Mouse (Mus musculus) urinary bladder, postnatal 4 days (tissue): ENCODE measurements around the gene 2210010C04Rik.

Source experiments
- DNase-seq, 2 experiments: peaks; one replicate each; pipeline ENCODE4 v3.0.0; 2021 to 2022; ENCODE audit warnings: low spot score in 2 of 2

Gene 2210010C04Rik

DNA sequence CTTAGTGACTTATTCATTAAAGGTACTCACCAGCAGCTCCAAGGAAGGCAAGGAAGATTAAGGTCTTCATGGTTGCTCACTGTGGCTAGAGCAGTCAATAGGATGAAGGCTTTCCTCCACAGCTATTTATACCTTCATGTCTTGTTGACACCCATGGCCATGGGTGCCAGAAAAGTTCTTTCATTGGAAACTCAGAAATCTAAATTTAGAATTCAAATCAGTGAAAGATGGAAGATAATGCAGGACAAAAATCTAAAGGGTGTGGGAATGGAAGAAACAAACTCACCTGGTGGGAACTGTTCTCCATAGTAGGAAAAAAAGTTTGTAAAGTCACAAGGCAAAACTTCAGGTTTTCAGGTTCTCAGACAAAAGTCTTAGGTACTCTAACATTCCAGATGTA, at the start of gene 2210010C04Rik:
Gene 2210010C04Rik (minus strand): TSS at position 101 of the 400 bp plus-strand sequence.
- no peak for DNase-seq

DNA sequence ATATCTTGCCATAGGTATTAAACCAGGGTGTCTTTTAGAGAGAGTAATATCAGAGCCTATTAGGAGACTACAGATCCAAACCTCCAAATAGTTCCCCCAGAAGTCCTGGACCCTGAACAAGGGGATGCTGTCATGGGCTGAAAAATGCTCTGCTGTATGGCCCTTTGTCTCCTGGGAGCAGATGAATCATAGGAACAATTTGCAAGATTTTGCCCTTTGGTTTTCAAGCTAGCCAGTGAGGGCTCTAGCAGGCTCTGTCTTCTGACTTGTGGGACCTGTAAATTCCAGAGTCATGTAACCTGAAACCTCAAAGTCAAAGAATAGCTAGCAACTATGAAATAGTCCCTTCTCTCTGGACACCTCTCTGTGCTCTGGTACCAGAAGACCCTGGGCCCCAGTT, 44.8 kb upstream of the 2210010C04Rik start:
- no peak for DNase-seq

DNA sequence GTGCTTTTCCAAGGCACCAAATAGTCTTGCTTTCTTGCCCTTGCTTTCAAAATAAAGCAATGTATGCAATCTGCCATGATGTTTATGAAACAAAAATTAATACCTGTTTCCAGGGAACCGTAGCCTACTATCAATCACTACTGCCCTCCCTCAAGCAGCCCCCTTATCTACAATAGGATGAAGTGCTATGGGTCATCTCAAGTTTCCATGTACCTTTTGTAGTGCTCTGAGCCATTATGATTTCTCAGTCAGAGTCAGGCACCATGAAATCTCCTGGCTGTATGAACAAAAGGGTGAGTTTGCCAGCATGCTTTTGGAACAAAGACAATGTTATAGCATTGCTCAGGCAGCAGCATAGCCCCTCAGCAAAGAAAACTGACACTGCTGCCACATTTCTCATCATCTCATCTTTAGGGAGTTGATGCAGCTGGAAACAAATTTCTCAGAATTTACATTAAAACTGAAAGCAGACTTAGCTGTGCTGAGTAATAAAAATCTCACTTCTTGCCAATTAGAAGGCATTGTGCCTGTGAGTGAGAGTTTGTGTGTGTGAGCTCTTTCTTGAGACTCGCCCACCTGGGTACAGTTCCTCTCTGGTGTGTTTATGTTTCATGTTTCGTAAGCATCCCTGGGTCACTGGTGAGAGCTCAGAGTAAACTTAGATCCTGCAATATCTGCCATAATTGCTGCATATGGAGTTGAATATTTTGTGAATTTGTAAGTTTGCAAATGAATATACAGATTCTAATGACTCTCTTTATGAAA, 43.4 kb upstream of the 2210010C04Rik start:
- DNase-seq: no peak

DNA sequence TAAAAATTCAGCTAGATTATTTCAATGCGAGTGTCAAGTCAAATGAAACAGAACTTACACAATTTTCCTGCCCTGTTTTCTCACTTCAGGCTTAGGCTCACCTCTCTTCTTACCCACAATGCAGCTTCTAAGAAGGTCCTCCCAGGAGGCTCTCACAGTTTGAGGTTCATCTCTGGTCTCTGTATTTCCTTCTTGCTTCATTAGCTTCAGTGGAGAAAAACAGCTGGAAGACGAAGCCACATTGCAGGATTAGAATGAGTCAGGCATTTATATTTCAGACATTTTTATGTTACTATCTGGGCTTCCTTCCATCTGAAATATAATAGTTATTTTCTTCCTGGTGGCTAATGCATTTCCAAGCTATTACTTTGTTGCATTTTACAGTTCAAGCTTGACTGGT, 40.4 kb upstream of the 2210010C04Rik start:
- no peak for DNase-seq

DNA sequence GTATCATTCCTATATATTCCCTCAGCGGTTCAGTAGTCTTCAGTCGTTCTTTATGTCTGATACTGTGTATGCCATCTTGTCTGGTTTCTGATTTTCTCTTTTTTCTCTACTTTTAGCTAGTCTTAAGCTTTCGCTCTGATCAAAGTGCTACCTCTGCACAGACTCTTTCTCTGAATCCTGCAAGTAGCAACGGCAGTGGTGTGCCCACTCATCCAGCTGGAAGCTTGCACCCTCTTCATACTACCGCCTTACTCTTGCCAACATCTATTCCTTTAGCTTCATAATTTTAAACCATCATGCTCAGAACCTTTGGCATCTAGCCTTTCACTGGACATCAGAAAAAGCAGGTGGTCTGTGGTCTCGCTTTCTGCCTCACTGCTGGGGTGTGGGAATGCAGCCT, 28.0 kb upstream of the 2210010C04Rik start:
- DNase-seq: no peak

DNA sequence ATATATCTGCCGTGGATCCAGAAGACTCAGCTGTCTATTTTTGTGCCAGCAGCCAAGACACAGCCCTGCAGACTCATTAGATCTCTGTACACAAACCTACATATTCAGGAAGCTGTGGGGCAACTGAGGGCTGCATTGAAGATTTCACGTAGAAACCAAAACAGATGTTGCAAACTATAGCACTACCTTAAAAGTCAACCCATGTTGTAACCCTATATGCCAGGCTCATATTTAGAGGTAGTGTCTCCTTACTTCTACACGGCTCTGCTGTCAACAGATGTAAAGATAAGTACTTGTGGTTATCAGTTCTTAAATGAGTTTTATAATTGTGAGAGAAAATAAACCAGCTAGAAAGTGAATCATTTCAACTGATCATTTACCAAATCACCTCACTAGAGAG, 27.4 kb upstream of the 2210010C04Rik start:
- no peak for DNase-seq

DNA sequence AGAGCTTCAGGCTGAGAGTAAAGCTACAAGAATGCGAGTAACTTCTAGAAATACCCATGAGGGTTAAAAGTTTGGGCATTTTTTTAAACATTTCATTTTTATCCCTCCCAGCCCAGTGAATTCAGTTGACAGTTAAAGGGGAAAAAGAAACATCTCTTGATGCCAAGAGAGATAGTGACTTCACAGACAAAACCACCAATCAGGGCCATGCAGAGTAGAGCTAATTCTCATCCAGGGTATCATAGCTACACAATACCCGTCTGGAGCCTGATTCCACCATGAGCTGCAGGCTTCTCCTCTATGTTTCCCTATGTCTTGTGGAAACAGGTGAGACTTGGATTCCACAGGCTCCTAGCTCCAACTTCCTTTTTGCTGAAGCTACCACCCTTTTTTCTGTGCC, 26.8 kb upstream of the 2210010C04Rik start:
- no peak for DNase-seq

DNA sequence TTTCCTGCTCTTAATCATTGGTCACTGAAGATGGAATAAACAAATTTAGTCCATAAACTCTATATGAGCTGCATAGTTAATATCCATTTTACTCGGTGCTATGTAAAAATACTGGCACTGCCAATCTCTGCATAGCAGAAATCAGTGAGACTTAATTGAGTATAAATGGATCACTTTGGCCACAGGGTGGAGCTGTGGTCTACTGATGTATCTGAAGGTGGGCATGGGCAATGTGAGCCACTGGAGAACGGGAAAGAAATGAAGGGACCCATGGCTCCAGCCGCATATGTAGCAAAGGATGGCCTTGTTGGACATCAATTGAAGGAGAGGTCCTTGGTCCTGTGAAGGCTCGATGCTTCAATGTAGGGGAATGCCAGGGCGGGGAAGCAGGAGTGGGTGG, 25.8 kb upstream of the 2210010C04Rik start:
- no peak for DNase-seq

DNA sequence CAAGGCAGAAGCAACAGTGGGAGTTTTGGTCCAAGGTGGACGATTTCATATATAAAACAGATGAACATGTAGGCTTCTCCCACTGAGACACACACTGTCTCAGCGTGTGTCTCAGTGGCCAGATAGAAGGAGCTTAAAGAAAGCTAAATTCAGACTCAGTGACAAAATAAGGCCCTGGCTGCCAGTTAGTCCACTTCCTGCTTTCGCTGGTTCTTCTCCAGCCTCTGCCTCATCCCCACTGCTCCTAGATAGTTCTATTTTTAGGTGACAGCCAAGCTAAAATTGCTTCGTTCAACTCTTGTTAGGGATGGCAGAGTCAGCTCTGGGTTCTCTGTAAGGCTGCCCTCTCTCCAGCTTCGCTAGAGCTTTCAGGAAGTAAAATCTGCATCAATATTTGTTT, 22.3 kb upstream of the 2210010C04Rik start:
- no peak for DNase-seq

DNA sequence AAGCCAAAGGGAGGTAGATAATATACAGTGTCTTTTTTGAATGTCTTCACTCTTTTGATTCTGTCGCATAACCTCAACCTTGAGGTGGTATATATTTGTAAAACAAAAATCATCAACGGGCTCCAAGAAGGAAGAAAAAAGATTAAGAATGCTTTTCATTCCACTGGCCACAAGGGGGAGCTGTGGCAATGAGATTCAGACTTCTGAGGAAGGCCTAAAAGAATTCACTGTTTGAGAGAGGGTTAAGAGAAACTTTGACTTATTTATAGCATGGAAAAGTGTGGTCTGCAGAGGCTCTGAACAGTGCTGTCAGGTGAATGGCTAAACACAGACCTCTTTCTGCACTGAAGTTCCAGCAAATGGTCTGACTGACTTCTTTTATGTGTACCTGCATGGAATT, 20.3 kb upstream of the 2210010C04Rik start:
- DNase-seq: no peak

DNA sequence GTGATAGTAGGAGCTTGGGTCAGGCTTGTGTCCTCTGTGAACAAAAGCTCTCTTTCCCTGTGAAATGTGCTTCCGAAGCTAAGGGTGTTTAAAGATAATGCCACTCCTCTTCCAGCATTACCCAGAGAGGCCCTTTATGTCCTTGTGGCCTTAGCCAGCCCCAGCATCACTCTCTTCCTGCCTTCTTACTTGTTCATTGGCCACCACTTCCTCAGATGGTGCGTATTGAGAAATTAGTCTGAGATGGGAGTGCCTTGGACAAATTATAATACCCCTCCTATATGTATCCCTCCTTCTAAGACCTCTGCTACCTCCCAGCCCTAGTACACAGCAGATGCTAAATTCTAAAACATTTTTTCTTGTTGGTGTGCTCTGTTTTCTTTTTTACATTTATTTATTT, 19.1 kb upstream of the 2210010C04Rik start:
- no peak for DNase-seq

DNA sequence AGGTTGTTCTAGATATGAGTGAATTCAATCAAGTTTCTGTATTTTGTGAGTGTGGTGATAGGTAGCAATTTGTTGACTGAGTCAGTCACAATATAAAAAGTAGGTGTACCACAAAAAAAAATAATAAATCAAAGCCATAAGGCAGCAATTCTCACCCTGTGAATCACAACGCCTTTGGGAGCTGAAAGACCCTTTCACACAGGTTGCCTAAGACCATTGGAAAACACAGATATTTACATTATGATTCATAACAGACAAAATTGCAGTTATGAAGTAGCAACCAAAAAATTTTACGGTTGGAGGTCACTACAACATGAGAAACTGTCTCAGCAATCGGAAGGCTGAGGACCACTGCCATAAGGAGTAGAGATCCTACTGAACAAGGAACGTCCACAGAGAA, 16.5 kb upstream of the 2210010C04Rik start:
- no peak for DNase-seq

DNA sequence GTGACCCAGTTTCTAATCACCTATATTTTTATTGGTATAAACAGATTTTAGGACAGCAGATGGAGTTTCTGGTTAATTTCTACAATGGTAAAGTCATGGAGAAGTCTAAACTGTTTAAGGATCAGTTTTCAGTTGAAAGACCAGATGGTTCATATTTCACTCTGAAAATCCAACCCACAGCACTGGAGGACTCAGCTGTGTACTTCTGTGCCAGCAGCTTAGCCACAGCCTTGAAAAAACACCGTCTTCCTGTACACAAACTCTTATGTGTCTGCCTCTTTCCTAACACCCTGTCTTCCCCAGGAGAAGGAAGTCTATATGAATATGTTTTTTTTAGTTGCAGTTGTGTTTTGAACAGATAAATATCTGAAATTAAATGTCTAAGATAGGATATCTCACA, 13.3 kb upstream of the 2210010C04Rik start:
- no peak for DNase-seq

DNA sequence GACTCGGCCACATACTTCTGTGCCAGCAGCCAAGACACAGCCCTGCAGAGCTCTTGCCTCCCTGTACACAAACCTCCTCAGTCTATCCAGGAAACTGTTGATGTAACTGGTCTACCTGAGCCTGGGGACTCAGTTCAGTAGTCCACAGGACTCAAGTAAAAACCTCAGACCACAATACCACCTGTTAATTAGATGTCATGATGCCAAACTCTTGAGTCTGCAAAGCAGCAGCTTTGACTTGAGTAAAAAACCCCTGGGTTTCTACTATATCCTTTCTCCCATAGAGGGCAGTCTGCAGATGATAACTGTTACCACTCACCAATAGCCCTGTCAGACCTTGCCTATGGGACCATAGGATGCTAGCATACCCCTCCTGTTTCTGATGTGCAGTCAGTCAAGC, 12.7 kb upstream of the 2210010C04Rik start:
- no peak for DNase-seq

DNA sequence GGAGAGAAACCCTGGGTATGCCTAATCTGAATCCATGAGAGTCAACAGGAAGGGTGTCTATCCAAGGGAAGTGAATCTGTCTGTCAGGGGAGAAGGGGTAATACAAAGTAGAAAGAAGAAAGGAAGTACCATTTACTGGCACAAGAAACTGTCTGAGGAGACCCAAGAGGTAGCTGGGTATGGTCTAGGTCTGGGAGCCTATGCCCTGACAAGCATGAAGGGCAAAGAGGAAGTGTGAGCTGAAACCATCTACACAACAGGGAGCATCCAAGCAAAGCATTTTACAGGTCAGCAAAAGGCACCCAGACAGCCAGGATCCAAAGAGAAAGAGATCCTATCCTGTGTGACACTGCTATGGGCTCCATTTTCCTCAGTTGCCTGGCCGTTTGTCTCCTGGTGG, 11.9 kb upstream of the 2210010C04Rik start:
- DNase-seq: no peak

DNA sequence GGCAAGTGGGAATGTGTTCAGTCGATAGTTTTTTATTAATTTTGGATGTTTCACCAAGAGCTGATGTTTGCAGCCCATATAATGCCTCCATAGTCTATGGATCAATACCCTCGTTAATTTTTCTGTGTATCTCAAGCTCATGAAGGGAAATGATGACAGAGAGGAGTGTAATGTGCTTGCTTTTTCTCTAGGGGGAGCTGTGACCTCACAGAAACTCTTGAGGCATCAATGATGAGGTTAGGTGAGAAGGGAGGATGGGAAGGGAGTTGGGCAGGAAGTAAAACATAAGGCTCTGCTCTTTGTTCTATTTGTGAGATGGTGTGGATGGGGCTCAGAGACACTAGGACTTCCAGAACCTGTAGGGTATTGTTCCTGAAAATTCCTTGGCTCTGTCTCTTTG, 11.2 kb upstream of the 2210010C04Rik start:
- DNase-seq: no peak

DNA sequence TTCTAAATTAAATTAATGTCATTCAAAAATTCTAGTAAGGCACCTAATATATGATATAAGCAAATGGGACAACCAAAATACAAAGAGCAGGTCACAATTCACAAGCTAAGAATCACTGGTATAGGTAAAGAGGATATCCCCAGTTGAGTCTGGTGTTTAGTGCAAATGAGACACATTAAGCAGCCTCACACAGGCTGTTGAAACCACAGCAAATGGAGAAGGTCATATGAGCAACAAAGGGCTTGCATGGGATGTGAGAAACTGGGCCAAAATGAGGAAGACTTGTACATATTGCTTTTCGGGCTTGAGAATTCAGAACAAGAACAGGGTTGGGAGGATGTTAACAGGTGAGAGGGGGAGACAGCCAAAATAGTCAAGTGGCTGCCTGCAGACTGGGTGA, 9.4 kb upstream of the 2210010C04Rik start:
- DNase-seq: no peak

DNA sequence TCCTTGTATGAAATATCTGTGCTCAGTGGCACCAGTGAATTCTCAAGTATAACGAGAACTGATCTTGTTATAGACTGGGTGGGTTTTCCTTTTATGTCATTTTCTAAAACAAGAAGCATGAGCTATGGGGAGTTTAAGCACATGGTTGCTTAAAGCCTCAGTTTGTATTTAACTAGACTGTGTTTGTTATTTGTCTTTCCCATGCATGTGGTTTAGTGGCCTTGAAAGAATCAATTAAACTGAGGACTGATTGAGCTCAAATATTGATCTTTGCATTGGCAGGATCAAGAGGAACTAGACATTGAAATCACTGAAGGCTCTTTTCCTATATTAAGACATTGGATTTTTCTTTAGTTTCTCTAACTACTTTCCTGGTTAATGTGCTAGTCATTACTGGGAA, 9.0 kb upstream of the 2210010C04Rik start:
- DNase-seq: no peak

DNA sequence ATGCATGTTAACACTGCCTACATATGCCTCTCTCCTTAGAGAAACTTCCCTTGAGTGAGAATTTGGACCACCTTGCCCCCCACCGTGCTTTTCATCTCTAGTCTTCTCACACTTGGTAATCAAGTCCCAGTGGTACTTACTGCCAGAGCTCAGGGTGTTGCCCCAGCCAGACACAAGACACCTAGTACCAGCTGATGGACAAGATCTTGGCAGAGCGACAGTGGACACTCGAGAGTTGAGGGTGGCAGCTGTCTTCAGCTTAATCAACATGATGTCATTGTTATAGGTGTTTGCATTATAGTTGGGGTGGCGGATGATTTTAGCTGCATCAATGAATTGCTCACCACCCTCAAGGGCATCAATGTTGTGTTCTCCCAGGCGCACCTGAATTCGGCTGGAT, 2.5 kb downstream of the 2210010C04Rik start:
- DNase-seq: no peak

DNA sequence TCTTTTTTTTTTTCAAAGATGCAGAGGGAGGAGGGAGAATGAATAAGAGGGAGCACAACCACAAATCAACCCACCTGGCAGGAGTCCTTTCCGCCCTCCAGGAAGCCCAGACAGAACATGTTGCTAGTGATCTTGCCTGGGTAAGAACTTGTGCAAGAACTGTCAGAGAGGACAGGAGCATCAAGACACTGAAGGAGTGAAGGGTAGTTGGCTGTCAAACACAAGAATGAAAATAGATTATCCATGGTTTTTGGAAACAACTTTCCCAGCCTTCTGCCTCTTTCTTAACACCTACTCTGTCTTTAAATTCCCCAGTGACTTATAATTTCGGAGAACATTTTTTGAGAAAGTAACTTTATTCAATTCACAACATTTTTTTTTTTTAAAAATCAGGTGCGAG, 3.1 kb downstream of the 2210010C04Rik start:
- DNase-seq: no peak

DNA sequence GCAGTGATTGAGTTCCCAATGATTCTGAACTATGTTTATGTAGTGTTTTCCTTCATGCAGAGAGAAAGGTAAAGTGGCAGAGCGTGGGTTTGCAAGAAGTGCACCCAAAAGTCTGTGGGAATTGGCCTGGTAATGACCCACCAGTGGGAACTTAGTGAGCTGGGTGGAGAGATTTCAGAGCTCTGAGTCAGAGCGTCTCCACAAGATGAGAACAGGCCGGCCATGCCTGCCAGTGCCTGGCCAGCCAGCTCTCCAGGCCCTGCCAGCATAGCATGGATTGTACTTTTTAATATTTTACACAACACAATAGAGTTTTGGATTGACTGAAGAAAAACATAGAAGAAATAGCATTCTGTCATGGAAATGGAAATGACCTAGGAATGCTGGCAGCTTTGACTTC, 4.5 kb downstream of the 2210010C04Rik start:
- DNase-seq: no peak

DNA sequence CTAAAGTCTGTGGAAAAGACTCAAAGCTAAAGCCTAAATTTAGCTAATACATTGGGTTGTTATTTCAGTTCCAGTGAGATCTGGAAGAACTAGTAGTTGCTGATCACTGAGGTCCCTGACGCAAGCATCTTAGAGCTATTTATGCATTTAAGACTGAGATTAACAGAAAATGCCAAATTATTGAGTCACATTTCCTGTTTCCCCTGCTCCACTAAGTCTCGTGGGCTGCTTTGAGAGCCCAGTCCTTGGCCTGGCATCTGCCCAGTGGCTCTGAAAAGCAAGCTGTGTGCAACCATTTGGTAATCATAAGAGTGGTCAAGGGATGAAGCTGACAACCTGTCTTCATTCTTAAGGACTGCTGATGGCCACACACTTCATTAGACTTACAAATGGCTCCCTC, 8.3 kb downstream of the 2210010C04Rik start:
- DNase-seq: no peak

DNA sequence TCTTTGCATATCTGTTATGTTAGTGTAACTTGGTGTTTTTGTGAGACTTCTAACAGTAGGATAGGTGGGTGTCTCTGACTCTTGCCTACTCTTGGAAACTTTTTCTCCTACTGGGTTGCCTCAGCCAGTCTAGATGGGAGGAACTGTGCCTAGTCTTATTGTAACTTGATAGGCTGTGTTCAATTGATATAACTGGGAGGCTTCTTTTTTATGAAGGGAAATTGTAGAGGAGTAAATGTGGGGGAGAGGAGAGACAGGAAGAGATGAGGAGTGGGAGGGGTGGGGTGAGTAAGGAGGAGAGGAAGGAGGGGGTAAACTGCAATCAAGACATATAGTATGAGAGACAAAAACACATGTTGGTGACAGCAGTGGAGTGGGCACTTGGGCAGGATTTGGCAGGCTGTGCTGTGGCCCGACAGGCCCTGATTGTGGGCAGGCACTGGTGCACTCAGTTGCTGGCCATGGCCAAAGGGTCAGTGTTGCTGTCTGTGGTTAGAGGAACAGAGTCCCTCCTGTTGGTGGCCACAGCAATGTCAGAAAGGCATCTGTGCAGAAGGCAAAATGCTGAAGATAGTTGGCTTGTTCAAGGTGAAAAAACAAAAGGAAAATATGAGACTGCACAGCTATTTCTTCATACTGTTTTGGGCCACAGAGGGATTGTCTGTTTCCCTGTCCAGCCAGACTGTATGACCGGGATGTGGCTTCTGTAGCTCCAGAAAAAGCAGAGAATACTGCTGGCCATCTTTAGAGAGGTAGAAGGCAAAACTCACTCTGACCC, 9.2 kb downstream of the 2210010C04Rik start:
- no peak for DNase-seq
